Mouse (Mus musculus) heart, embryonic 14.5 days (tissue): ENCODE data around the gene Cdk4. TPM values are rescaled to one million over a fixed set of nuclear protein-coding genes. Genes with fewer than 3 reads are reported as not detected.

Experiments used
- ATAC-seq: fragments of 200-750 bp; cut with Nextera tagmentation; 2 replicates; pipeline ENCODE4 v1.8.0; 2017; ENCODE audit warnings: low read depth, moderate TSS enrichment; ENCODE audit not compliant: insufficient number of reproducible peaks, insufficient read depth, low FRiP score
- H3K27ac ChIP-seq, 2 experiments: fragments of 200-500 bp in 1 of 2; fragments of 300-500 bp in 1 of 2; sonication (generic) in 1 of 2; replicated peaks in 1 of 2; 2 replicates each; pipeline ENCODE4 v1.5.1; 2012 to 2014; ENCODE audit warnings: low read depth in 2 of 2, low read length in 2 of 2, control low read depth in 1 of 2, mild to moderate bottlenecking in 1 of 2, mixed read lengths in 1 of 2; ENCODE audit not compliant: control insufficient read depth in 1 of 2, insufficient read depth in 1 of 2
- H3K27me3 ChIP-seq: fragments of 300-500 bp; sonication (generic); 2 replicates; pipeline ENCODE4 v1.6.1; 2014; ENCODE audit warnings: mild to moderate bottlenecking, low read length, control low read depth; ENCODE audit not compliant: control insufficient read depth, insufficient read depth
- H3K36me3 ChIP-seq: fragments of 300-500 bp; sonication (generic); 2 replicates; pipeline ENCODE4 v1.6.1; 2014; ENCODE audit warnings: mild to moderate bottlenecking, control low read depth, low read length, mixed read lengths; ENCODE audit not compliant: control insufficient read depth, insufficient read depth
- H3K4me1 ChIP-seq, 2 experiments: fragments of 200-500 bp in 1 of 2; fragments of 300-500 bp in 1 of 2; sonication (generic) in 1 of 2; 2 replicates each; pipeline ENCODE4 v1.6.1; 2012 to 2014; ENCODE audit warnings: low read length in 2 of 2, control low read depth in 1 of 2, mixed read lengths in 1 of 2; ENCODE audit not compliant: control insufficient read depth in 2 of 2, insufficient read depth in 2 of 2
- H3K4me2 ChIP-seq: fragments of 300-500 bp; sonication (generic); 2 replicates; pipeline ENCODE4 v1.6.1; 2014; ENCODE audit warnings: mild to moderate bottlenecking, low read length
- H3K4me3 ChIP-seq, 2 experiments: fragments of 200-500 bp in 1 of 2; fragments of 300-500 bp in 1 of 2; sonication (generic) in 1 of 2; 2 replicates each; pipeline ENCODE4 v1.5.1; 2012 to 2014; ENCODE audit warnings: low read length in 2 of 2, mild to moderate bottlenecking in 2 of 2, control low read depth in 1 of 2, low read depth in 1 of 2, moderate library complexity in 1 of 2; ENCODE audit not compliant: control insufficient read depth in 1 of 2, insufficient read depth in 1 of 2
- H3K9ac ChIP-seq: fragments of 300-500 bp; sonication (generic); 2 replicates; pipeline ENCODE4 v1.6.1; 2014; ENCODE audit warnings: mild to moderate bottlenecking, low read length
- H3K9me3 ChIP-seq: fragments of 300-500 bp; sonication (generic); 2 replicates; pipeline ENCODE4 v1.6.1; 2016; ENCODE audit warnings: low read length, control low read depth; ENCODE audit not compliant: control insufficient read depth
- WGBS: fragments of 180-500 bp; shearing (Covaris S2); extraction: QIAGEN DNeasy Blood & Tissue Kit; methylation state at CpG from one replicate; pipeline ENCODE4 v1.1.7; 2014; 5-methylcytosine and 5-hydroxymethylcytosine counted together
- polyA plus RNA-seq: library from polyadenylated mRNA; unstranded; fragments of >200 nt; fragmentation: Nextera tagmentation; extraction: Ambion mirVana; gene quantifications from 2 replicates; pipeline ENCODE4 v1.2.1, GENCODE M21; 2014

The Cdk4 gene
- polyA plus RNA-seq, 1 experiment from 2014 or later = 946 TPM

- Histone ChIP-seq H3K9ac (peak overlapping the region; percentile 97), H3K27ac (peak overlapping the region; percentile 73 to 90), H3K9me3 (no peaks in the 10 kb centered on the region), H3K27me3 (peaks cover 19% of the 10 kb centered on the region), H3K36me3 (peaks cover 44% of the 10 kb centered on the region), H3K4me1 (peaks cover 10 to 32% of the 10 kb centered on the region in 2 experiments), H3K4me3 (peak overlapping the region; percentile 56 to 87), H3K4me2 (peak overlapping the region; percentile 86)
- 12% methylated on average over 37 of the region's 37 CpGs for WGBS
- ATAC-seq = peak; percentile 1; the same call in 1 of the 2 replicates
Measured at GRCm38 (mm10) chr10:127063913-127064870, 858 bp downstream of the Cdk4 start.

GRCm38 (mm10) chr10:127065981-127066380, 2.6 kb downstream of the Cdk4 start:
- no peak overlapping the region for H3K9ac ChIP-seq
- ATAC-seq = no peak
- no peaks in the 10 kb centered on the region for H3K9me3 ChIP-seq
- H3K4me2 ChIP-seq = no peak overlapping the region
- peaks cover 10% of the 10 kb centered on the region for H3K27me3 ChIP-seq
- H3K4me3 ChIP-seq = no peak overlapping the region
- H3K27ac ChIP-seq = 0 out of 4 replicates have a peak overlapping the region, but pooled peaks of 1 of the 2 experiments have one; percentile 90
- H3K4me1 ChIP-seq = peaks cover 12 to 24% of the 10 kb centered on the region in 2 experiments
- 53% methylated on average over 9 of the region's 9 CpGs for WGBS
- H3K36me3 ChIP-seq = peaks cover 44% of the 10 kb centered on the region

GRCm38 (mm10) chr10:127066519-127067018, 3.2 kb downstream of the Cdk4 start:
- Histone ChIP-seq H3K27ac (no peak overlapping the region), H3K9ac (no peak overlapping the region), H3K4me1 (peaks cover 14 to 24% of the 10 kb centered on the region in 2 experiments), H3K36me3 (peaks cover 44% of the 10 kb centered on the region), H3K4me3 (no peak overlapping the region), H3K9me3 (no peaks in the 10 kb centered on the region), H3K27me3 (peaks cover 4% of the 10 kb centered on the region), H3K4me2 (no peak overlapping the region)
- ATAC-seq = no peak
- 93% methylated on average over 14 of the region's 14 CpGs for WGBS

GRCm38 (mm10) chr10:127068360-127069038, 5.2 kb downstream of the Cdk4 start:
- Histone ChIP-seq H3K9me3 (no peaks in the 10 kb centered on the region), H3K27me3 (no peaks in the 10 kb centered on the region), H3K36me3 (peaks cover 44% of the 10 kb centered on the region), H3K4me1 (peaks cover 14 to 24% of the 10 kb centered on the region in 2 experiments), H3K4me2 (peak overlapping the region; percentile 90), H3K9ac (peak overlapping the region; percentile 79), H3K4me3 (peak overlapping the region in 1 of 2 experiments; percentile 61; a peak in 1 of 4 replicates), H3K27ac (no peak overlapping the region)
- WGBS = 82% methylated on average over 9 of the region's 9 CpGs
- ATAC-seq = no peak

DNA sequence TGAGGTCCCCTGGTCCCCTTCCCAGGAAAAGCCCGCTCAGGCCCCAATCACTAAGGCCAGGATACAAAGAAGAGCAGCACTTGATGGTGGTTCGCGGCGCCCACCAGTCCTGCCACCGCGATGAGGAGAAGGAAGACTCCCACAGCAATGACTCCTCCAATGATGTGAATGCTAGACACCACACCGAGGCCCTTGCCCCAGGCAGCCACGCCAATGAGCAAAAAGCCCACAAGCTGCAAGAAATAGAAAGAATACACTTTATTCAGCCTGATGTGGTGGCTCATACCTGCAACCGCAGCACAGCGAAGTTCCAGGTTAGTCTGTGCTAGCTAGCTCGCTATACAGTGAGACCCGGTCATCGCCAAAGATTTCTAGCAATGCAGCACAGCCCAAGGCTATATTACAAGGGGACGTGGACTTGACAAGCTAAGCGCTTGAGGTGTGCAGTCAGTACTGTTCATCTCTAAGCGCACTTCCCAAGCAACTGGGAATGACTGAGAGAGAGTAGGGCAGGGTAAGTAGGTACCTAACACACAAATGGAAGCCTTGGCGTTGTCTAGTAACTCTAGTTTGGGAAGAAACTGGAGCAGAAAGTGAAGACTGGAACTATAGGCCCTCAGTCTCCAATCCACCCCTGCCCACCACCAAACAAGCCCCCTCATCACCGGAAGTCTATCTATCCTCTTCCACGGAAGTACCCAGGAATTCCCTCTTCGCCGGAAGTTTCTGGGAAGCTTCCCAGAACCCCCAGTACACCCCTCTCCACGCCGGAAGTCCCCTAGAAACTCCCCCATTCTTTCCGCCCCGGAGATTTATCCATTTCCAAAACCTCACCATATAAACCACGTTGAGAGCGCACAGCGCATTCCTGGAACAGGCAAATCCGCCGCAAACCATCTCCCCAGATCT, 6.2 kb downstream of the Cdk4 start:
- peak overlapping the region; percentile 90 for H3K4me2 ChIP-seq
- H3K27ac ChIP-seq = peak overlapping the region; percentile 80 to 94
- WGBS = 5% methylated on average over 30 of the region's 30 CpGs
- H3K36me3 ChIP-seq = peaks cover 43% of the 10 kb centered on the region
- ATAC-seq = no peak
- no peaks in the 10 kb centered on the region for H3K9me3 ChIP-seq
- H3K27me3 ChIP-seq = no peaks in the 10 kb centered on the region
- H3K4me3 ChIP-seq = peak overlapping the region; percentile 61 to 96
- peaks cover 14 to 22% of the 10 kb centered on the region in 2 experiments for H3K4me1 ChIP-seq
- H3K9ac ChIP-seq = peak overlapping the region; percentile 79

- Histone ChIP-seq H3K27ac (peak within 1 kb of the TSS; percentile 80 to 94), H3K4me3 (peak within 1 kb of the TSS; percentile 61 to 96), H3K4me2 (peak within 1 kb of the TSS; percentile 90), H3K36me3 (peaks cover 34% of the 10 kb centered on the region), H3K9ac (peak within 1 kb of the TSS; percentile 79), H3K4me1 (peaks cover 9 to 13% of the 10 kb centered on the region in 2 experiments), H3K27me3 (peaks cover 4% of the 10 kb centered on the region), H3K9me3 (no peaks in the 10 kb centered on the region)
- WGBS = 2% methylated on average over 36 of the region's 36 CpGs
- peak; percentile 85 for ATAC-seq
Measured at GRCm38 (mm10) chr10:127070190-127071121, 7.1 kb downstream of the Cdk4 start, which contains the start of gene Tspan31. Tspan31 (minus strand) TSS chr10:127070264.
